Mouse (Mus musculus) heart, embryonic 14.5 days (tissue): ENCODE results near the gene Ipo13. TPM values are rescaled to one million over a fixed set of nuclear protein-coding genes. Genes with fewer than 3 reads are reported as not detected.

Source experiments
- ATAC-seq: fragments of 200-750 bp; cut with Nextera tagmentation; 2 replicates; pipeline ENCODE4 v1.8.0; 2017; ENCODE audit warnings: low read depth, moderate TSS enrichment; ENCODE audit not compliant: insufficient number of reproducible peaks, insufficient read depth, low FRiP score
- H3K27ac ChIP-seq, 2 experiments: fragments of 200-500 bp in 1 of 2; fragments of 300-500 bp in 1 of 2; sonication (generic) in 1 of 2; replicated peaks in 1 of 2; 2 replicates each; pipeline ENCODE4 v1.5.1; 2012 to 2014; ENCODE audit warnings: low read depth in 2 of 2, low read length in 2 of 2, control low read depth in 1 of 2, mild to moderate bottlenecking in 1 of 2, mixed read lengths in 1 of 2; ENCODE audit not compliant: control insufficient read depth in 1 of 2, insufficient read depth in 1 of 2
- H3K27me3 ChIP-seq: fragments of 300-500 bp; sonication (generic); 2 replicates; pipeline ENCODE4 v1.6.1; 2014; ENCODE audit warnings: mild to moderate bottlenecking, low read length, control low read depth; ENCODE audit not compliant: control insufficient read depth, insufficient read depth
- H3K36me3 ChIP-seq: fragments of 300-500 bp; sonication (generic); 2 replicates; pipeline ENCODE4 v1.6.1; 2014; ENCODE audit warnings: mild to moderate bottlenecking, control low read depth, low read length, mixed read lengths; ENCODE audit not compliant: control insufficient read depth, insufficient read depth
- H3K4me1 ChIP-seq, 2 experiments: fragments of 200-500 bp in 1 of 2; fragments of 300-500 bp in 1 of 2; sonication (generic) in 1 of 2; 2 replicates each; pipeline ENCODE4 v1.6.1; 2012 to 2014; ENCODE audit warnings: low read length in 2 of 2, control low read depth in 1 of 2, mixed read lengths in 1 of 2; ENCODE audit not compliant: control insufficient read depth in 2 of 2, insufficient read depth in 2 of 2
- H3K4me2 ChIP-seq: fragments of 300-500 bp; sonication (generic); 2 replicates; pipeline ENCODE4 v1.6.1; 2014; ENCODE audit warnings: mild to moderate bottlenecking, low read length
- H3K4me3 ChIP-seq, 2 experiments: fragments of 200-500 bp in 1 of 2; fragments of 300-500 bp in 1 of 2; sonication (generic) in 1 of 2; 2 replicates each; pipeline ENCODE4 v1.5.1; 2012 to 2014; ENCODE audit warnings: low read length in 2 of 2, mild to moderate bottlenecking in 2 of 2, control low read depth in 1 of 2, low read depth in 1 of 2, moderate library complexity in 1 of 2; ENCODE audit not compliant: control insufficient read depth in 1 of 2, insufficient read depth in 1 of 2
- H3K9ac ChIP-seq: fragments of 300-500 bp; sonication (generic); 2 replicates; pipeline ENCODE4 v1.6.1; 2014; ENCODE audit warnings: mild to moderate bottlenecking, low read length
- H3K9me3 ChIP-seq: fragments of 300-500 bp; sonication (generic); 2 replicates; pipeline ENCODE4 v1.6.1; 2016; ENCODE audit warnings: low read length, control low read depth; ENCODE audit not compliant: control insufficient read depth
- WGBS: fragments of 180-500 bp; shearing (Covaris S2); extraction: QIAGEN DNeasy Blood & Tissue Kit; methylation state at CpG from one replicate; pipeline ENCODE4 v1.1.7; 2014; 5-methylcytosine and 5-hydroxymethylcytosine counted together
- polyA plus RNA-seq: library from polyadenylated mRNA; unstranded; fragments of >200 nt; fragmentation: Nextera tagmentation; extraction: Ambion mirVana; gene quantifications from 2 replicates; pipeline ENCODE4 v1.2.1, GENCODE M21; 2014

The Ipo13 gene
- polyA plus RNA-seq, result 35.5 and 36.4 TPM in 2 replicates

DNA sequence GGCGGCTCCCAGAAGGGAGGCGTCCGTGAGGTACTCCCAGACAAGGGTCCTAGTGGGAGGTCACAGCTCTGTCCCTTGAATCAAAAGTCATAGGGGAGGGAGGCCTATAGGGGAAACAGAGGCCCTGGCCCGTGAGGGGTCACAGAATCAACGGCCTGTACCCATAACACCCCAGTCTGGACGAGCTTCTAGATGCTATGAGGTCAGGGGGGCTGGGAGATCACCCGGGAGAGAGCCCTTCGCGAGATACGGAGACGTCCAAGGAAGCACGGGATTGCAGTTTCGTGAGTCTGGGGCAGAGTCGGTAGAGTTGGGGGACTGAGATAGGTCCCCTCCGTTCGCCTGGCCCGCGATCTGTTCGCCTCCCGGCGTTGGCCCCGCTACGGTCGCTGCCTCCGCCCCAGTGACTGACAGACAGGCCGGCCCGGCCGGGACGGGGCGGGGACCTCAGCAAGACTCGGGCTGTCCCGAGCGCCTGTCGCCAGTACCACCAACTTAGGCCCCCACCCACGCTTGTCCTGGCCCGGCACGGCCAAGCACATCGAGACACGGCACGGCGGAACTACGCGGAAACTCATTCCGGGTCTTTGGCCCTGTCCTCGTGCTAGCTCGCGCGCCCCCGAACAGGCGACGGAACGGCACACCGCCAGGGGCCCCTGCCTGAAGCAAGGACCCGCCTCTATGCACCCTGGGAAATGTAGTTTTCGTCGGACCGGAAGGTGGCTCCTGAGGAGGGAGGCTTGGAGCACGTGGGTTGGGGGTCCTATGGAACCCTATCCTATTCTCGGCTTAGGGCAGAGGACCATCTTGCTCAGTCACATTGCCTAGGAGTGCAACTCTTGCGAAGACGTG lies at the start of gene Ipo13:
Ipo13 (minus strand) TSS at position 409 of the 852 bp plus-strand sequence.
- Histone ChIP-seq H3K4me2 (peak within 1 kb of the TSS; percentile 96), H3K9me3 (no peaks in the 10 kb centered on the region), H3K4me3 (peak within 1 kb of the TSS; percentile 65 to 85), H3K4me1 (peaks cover 38 to 44% of the 10 kb centered on the region in 2 experiments), H3K9ac (peak within 1 kb of the TSS; percentile 91), H3K27me3 (no peaks in the 10 kb centered on the region), H3K27ac (peak within 1 kb of the TSS; percentile 87 to 95), H3K36me3 (peaks cover 31% of the 10 kb centered on the region)
- under 1% methylated on average over 61 of the region's 61 CpGs for WGBS
- ATAC-seq, result peak; percentile 87

DNA sequence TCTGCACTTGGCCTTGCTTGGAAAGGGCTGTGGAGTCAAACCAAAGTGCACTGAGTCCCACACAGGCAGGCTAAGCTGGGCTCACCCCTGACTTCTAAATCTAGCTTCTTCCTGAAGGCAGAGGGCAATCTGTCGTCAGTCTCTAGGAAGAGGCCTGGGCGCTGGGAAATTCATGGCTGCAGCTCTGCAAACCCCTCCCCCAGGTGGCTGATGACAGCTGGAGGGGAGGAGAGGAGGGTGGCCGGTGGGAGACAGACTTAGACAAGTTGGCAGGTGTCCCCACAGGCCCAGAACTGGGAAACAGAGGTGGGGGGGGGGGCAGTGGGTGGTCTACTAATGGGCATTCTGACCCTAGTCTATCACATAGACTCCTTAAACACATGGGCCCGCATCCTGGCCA lies 42.7 kb upstream of the Ipo13 start:
- peak overlapping the region; percentile 64 to 68 for H3K27ac ChIP-seq
- H3K4me3 ChIP-seq, result no peak overlapping the region
- H3K27me3 ChIP-seq, result no peaks in the 10 kb centered on the region
- no peak overlapping the region; the same call in 1 of the 2 replicates for H3K4me2 ChIP-seq
- ATAC-seq, result peak; percentile 45; the same call in 1 of the 2 replicates
- H3K36me3 ChIP-seq, result peaks cover 18% of the 10 kb centered on the region
- no peaks in the 10 kb centered on the region for H3K9me3 ChIP-seq
- 23% methylated on average over 4 of the region's 4 CpGs for WGBS
- peaks cover 17% of the 10 kb centered on the region in 2 experiments for H3K4me1 ChIP-seq
- H3K9ac ChIP-seq, result no peak overlapping the region

DNA sequence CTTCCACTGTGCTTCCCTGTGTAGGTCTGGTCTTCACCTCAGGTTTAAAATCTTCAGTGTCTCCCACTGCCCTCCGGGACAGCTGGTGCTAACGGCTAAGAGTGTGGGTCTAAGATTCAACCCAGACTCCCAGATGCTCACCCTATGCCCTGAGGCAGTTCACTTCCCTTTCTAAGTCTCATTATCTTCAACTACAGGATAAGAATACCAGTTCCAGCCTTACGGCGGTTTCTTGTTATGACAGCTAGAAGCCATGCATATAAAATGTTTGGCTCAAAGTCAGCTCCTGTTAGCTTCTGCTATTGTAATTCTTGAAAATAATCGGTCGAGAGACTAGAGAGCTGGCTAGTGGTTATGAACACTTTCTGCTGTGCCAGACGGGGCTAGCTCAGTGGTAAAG lies 32.7 kb upstream of the Ipo13 start:
- Histone ChIP-seq H3K4me3 (no peak overlapping the region), H3K27me3 (no peaks in the 10 kb centered on the region), H3K9me3 (0 out of 2 replicates have a peak, but pooled peaks cover 5% of the 10 kb centered on the region), H3K4me1 (no peaks in the 10 kb centered on the region; a peak in 2 of 4 replicates), H3K27ac (no peak overlapping the region), H3K9ac (no peak overlapping the region), H3K36me3 (no peaks in the 10 kb centered on the region; the same call in 1 of the 2 replicates), H3K4me2 (no peak overlapping the region)
- WGBS, result 72% methylated on average over 7 of the region's 7 CpGs
- no peak for ATAC-seq

DNA sequence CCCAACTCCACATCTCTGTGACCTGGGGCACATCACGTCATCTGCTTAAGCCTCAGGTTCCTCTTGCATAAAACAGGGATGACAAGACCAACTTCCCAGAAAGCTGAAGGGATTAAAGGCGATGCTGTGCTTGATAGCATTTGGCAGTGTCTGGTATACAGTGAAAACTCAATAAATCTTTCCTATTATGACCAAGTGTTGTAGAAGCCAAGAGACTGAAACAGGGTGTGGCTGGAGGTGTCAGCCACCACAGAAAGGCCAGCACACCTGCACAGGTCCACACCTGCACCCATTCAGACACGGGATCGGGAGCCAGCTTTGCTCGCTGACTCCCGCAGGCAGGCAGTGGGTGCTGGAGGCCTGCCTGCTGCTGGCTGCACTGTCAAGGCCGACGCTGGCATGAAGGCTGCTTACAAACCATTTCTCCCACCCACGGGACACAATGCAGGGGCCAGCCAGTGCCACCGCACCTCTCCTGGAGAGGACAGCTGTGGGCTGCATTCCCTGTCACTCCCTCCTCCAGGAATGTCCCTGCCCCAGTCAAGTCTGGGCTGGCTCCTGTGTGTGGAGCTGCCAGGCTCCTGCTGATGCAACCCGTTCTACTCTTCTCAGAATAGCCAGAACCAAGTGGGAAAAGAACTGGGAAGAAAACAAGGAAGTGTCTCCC lies 32.0 kb upstream of the Ipo13 start:
- ATAC-seq, result no peak
- Histone ChIP-seq H3K27me3 (no peaks in the 10 kb centered on the region), H3K4me1 (no peaks in the 10 kb centered on the region; a peak in 2 of 4 replicates), H3K36me3 (no peaks in the 10 kb centered on the region; the same call in 1 of the 2 replicates), H3K4me2 (no peak overlapping the region), H3K9ac (no peak overlapping the region), H3K4me3 (no peak overlapping the region), H3K27ac (no peak overlapping the region), H3K9me3 (no peaks in the 10 kb centered on the region)
- 72% methylated on average over 11 of the region's 11 CpGs for WGBS

DNA sequence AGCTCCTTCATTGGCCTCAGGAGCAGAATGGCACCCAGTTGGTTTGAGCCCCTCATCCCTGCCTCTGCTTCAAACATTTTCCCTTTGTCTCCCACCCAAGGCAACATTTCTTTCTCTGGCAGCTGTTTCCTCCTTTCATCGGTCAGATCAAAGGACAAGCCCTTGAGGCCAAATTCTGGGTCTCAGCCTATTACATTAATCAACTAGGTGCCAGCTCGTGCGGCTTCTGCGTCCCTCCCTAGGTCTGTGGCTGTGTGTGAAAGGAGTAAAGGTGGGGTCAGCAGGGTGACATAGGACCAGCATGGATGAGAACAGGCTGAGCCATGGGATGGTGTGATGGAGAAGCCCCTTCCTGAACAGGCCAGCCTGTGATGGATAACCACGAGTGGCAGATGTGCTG lies 28.5 kb upstream of the Ipo13 start:
- WGBS, result 63% methylated on average over 5 of the region's 5 CpGs
- no peak overlapping the region for H3K4me2 ChIP-seq
- no peak for ATAC-seq
- peaks cover 10% of the 10 kb centered on the region for H3K36me3 ChIP-seq
- no peak overlapping the region for H3K4me3 ChIP-seq
- no peaks in the 10 kb centered on the region for H3K9me3 ChIP-seq
- no peaks in the 10 kb centered on the region; a peak in 2 of 4 replicates for H3K4me1 ChIP-seq
- H3K9ac ChIP-seq, result no peak overlapping the region
- no peaks in the 10 kb centered on the region for H3K27me3 ChIP-seq
- no peak overlapping the region for H3K27ac ChIP-seq

DNA sequence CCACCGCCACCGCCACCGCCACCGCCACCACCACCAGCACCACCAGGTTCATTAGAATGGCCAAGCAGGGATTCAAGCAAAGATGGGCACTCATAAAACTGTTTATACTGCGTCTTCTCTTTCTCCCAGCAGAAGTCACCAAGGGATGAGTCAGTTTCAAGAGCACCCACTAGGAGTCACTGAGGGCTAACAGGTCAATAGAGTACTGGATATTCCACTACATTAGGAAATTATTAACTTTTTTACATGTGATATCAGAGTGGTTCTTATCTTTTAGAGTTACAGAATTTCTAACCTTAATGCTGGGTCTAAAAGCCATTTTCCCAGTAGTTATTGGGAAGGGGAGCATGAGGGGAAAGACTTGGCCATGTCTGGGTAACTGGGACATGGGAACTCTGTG lies 22.2 kb upstream of the Ipo13 start:
- H3K27ac ChIP-seq, result no peak overlapping the region
- ATAC-seq, result no peak
- no peaks in the 10 kb centered on the region for H3K27me3 ChIP-seq
- no peak overlapping the region for H3K9ac ChIP-seq
- H3K4me2 ChIP-seq, result no peak overlapping the region
- no peak overlapping the region for H3K4me3 ChIP-seq
- H3K36me3 ChIP-seq, result peaks cover 17% of the 10 kb centered on the region
- no peaks in the 10 kb centered on the region for H3K4me1 ChIP-seq
- H3K9me3 ChIP-seq, result no peaks in the 10 kb centered on the region
- WGBS, result 94% methylated on average over 5 of the region's 5 CpGs

DNA sequence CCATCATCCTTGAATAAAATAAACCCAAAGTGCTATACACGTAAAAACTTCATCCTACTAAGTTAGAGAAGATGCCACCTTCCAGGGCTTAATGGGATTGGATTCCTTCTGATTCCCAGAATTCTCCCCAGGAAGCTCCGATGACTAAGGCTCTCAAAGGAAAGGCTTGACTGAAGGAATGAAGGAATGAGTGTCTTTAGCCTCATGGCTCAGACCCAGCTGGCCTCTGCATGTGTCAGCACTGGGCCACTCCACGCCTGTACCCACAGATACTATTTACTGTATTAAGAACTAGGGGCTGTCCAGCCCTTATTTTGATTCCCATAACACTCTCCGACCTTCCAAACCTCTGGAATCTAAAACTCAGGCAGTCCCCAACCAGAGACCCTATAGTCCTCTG lies 19.3 kb upstream of the Ipo13 start:
- 85% methylated on average over 4 of the region's 4 CpGs for WGBS
- no peak overlapping the region for H3K4me3 ChIP-seq
- no peak overlapping the region for H3K27ac ChIP-seq
- no peak overlapping the region for H3K9ac ChIP-seq
- 0 out of 2 replicates have a peak, but pooled peaks cover 12% of the 10 kb centered on the region for H3K36me3 ChIP-seq
- no peak for ATAC-seq
- no peak overlapping the region for H3K4me2 ChIP-seq
- peaks cover 11% of the 10 kb centered on the region for H3K27me3 ChIP-seq
- H3K9me3 ChIP-seq, result 0 out of 2 replicates have a peak, but pooled peaks cover 3% of the 10 kb centered on the region
- H3K4me1 ChIP-seq, result peaks cover 8% of the 10 kb centered on the region in 2 experiments; a peak in 3 of 4 replicates
